Mouse (Mus musculus) testis, postnatal 10 days (tissue): ENCODE measurements around the gene Serpina3k.
"Not testable (repeated sequence)": the region's sequence is repeated elsewhere in the genome, so short reads cannot be mapped to it uniquely, and the experiment has no call there.

Experiments used
- DNase-seq: peaks from one replicate; pipeline ENCODE4 v3.0.0; 2021; ENCODE audit warnings: low spot score

Serpina3k gene

DNA sequence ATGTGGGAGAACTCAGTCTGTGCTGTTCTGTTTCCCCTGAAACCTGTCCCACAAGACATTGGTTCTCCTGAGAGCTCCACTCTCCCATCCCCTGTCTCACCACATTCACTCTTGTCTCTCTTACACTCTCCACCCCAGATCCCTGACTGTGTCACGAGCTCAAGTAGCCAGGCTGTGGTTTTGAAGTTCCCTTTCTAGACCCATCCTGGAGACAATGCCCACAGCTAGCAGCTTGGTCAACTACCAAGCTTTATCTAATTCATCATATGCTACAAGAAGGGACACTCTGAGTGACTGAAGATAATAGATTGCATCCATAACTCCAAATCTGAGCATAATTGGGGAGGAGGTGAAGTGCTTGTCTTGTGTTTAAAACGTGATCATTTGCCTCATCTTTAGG is 52.8 kb downstream of the Serpina3k start:
- DNase-seq: not testable (repeated sequence)
